Mouse (Mus musculus) monocyte, adult 2 months (primary cell): Measurements from ENCODE around the gene Paf1.
A peak's percentile ranks its signal among the peaks of the same experiment; 100 is the strongest.
"Not testable (repeated sequence)": the region's sequence is repeated elsewhere in the genome, so short reads cannot be mapped to it uniquely, and the experiment has no call there.

Experiments
- DNase-seq, 2 experiments: peaks; one replicate each; pipeline ENCODE4 v3.0.0; 2022; ENCODE audit warnings: low spot score in 2 of 2, low read depth in 1 of 2

Gene Paf1

DNA sequence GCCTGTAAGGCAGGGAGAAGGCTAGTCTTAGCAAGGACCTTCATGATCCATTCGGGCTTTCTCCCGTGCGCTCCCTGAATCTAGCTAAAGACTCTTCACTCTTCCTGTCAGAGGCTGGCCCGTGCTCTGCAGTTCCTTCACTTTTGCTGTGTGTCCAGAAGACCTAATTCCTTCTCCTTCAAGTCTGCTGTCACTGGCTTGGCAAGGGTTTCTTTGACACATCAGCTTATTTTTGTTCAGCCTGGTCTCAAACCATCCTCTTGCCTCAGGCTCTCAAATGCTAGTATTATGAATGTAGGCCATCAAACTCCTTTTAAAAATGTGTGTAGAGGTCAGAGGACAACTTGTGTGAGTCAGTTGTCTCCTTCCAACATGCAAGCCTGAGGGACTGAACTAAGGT, 9.1 kb upstream of the Paf1 start:
- DNase-seq = no peak

DNA sequence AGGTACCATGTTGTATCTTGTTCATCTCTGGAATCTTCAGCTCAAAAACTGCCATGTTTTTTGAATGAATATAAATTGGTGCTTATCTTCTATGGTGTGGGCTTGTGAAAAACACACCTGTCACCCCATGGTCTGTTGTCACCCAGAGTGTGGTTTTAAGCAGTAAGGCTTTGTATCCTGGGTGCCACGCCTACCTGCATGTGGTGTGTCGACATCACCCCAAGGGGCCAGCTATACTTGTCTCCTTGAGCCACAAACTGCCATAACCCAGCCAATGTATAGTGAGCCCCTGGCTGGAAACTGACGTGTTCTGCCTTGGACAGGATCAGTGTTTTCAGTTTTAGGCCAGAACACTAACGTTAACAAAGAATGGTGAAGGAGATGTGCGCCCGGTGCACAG, 8.6 kb upstream of the Paf1 start:
- no peak for DNase-seq

DNA sequence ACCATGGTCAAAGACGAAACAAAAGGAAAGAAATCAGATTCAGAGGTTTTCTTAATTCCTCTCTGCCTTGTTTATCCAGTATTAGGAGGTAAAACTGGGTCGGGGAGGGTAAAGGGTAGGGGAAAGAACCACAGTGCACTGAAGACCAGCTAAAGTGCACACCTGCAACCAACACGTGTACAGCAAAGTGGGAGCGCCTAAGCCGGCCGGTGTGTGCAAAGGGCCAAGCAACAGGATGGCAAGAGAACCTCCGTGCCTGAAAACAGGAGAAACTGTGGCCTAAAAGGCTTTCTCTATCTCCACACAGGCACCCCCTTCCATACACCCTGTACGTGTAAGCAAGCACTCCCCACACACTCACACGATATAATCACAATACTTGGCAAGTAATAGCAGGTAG, 7.6 kb upstream of the Paf1 start:
- DNase-seq = no peak

DNA sequence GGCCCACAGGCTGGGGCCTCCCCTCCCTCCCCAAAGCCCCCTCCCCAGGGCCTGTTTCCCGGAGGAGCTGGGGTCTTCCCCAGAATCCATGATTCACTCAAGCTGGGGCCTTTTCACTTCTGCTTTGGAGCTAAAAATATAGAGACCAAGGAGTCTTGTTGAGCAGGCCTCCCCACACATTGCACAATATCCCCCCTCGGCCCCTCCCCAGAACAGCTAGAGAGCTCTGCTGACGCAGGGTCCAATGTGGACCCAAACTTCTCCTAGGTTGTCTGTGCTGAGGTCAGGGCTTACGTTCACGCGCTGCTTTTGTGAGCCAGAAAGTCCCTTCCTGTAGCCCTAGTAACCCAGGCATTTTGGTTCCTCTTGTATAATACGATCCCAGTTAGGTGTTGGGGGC, 6.7 kb upstream of the Paf1 start:
- DNase-seq = peak; percentile 91 to 92

DNA sequence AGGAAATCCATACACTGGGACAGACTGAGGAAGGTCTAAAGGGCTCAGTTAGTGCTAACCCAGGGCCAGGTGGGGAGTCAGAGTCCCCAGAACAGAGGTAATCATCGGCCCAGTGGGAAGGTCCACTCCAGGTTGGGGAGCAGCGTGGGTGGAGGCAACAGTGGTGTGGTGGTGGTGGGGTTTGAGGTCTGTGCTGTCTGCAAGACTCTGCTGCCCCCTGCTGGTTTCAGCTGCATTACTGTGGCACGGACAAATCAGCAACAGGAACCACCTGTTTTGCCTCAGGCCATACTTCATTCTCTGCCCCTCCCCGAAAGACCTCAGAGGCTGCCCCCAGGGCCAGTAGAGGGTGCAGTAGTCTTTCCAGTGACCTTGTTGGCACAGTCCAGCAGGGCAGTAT, 6.3 kb upstream of the Paf1 start:
- DNase-seq = peak; percentile 68 to 86

DNA sequence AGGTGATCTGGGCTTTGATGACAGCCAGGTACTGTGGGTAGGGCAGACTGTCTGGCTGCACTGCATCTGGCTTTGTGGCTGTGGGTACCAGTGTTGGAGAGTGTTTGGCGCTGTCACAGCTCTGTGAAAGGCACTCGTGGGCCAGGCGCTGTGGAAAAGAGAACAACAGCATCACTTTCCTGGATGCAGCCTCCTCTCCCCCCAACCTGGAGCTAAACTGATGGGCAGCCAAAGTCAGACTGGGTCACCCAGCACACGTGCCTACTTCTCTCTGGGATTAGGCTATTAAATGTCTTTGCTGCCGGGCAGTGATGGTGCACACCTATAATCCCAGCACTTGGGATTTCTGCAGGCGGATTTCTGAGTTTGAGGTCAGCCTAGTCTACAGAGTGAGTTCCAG, 5.9 kb upstream of the Paf1 start:
- not testable (repeated sequence) for DNase-seq

DNA sequence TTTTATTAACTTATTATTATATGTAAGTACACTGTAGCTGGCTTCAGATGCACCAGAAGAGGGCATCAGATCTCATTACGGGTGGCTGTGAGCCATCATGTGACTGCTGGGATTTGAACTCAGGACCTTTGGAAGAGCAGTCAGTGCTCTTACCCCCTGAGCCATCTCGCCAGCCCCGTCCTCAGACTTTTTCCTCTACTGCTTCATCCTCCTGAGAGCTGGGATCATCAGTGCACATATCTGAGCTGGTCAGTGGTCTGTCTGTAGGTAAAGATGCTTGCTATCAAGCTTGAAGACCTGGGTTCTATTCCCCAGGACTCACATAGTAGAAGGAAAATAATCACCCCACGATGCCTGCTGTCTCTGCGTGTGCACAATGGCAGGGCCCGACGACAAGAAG, 5.4 kb upstream of the Paf1 start:
- DNase-seq = not testable (repeated sequence)

DNA sequence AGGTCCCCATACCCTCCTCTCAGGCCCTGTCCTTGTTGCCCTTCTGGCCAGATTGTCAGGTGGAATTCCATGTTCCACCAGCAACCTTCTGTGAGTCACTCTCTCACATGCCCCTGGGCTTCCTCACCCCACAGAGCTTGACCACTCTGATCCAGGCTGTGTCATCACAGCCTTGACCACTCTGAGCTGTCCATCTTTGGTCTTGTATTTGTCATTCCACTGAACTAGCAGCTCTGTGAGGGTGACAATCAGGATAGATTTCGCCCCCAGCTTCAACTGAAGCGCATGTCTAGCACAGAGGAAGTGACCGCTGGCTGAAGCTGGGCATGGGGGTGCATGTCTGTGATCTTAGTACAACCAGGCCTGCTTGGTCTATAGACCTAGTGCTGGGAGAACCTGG, 2.4 kb upstream of the Paf1 start:
- DNase-seq = no peak

DNA sequence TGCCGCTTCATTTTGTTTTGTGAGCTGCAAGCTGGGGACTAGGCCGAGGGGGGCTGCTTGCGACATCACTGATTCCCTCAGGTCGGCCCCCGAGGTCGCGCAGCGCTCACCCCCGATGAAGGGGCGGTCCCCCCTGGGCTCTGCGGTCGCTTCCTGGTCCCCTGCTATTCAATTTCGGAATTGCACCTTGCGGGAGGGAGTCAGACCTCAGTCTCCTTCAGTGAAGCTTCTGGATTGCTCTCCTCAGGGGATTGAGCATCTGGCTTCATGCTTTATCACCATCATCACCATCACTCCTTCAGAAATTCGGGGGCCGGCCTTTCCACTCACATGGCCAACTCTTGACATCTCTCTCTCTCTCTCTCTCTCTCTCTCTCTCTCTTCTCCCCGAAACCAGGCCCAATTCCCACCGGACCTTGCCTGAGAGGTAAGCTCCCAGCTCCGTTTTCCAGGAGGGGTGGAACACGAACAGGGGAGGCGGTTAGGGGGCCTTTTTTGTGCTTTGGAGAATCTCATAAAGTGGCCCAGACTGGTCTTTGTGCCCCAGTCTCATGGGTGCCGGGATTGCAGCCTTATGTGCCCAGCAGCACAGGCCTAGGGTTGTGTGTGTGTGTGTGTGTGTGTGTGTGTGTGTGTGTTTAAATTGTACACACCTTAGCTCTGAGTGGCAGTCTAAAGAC, 661 bp downstream of the Paf1 start:
- DNase-seq = no peak

DNA sequence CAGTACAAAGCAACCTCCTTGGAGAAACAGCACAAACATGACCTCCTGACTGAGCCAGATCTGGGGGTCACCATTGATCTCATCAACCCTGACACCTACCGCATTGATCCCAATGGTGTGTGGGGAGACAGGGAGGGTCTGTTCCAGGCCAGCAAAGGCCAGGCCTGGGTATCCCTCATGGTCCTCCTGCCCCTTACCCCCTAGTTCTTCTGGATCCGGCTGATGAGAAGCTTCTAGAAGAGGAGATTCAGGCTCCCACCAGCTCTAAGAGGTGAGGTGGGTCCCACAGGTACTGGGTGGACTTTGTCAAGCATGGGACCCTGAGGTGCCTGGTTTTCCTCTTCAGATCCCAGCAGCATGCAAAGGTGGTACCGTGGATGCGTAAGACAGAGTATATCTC, 2.7 kb downstream of the Paf1 start:
- DNase-seq = no peak

DNA sequence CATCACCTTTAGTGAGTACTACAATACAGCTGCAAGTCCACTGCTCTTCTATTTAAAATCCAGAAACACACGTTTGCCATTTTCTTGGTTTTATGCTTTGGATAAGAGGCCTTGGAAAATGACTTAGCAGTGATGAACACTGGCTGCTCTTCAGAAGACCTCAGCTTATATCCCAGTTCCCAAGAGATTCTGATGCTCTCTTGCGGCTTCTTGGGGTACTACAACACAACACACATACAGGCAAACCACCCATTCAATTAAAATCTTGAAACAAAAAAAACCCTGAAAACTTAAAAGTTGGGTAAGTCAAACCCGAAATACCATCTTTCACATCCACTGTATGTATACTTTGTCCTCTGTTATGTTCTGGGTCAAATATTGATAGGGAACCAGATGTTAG, 5.2 kb downstream of the Paf1 start:
- DNase-seq = no peak

DNA sequence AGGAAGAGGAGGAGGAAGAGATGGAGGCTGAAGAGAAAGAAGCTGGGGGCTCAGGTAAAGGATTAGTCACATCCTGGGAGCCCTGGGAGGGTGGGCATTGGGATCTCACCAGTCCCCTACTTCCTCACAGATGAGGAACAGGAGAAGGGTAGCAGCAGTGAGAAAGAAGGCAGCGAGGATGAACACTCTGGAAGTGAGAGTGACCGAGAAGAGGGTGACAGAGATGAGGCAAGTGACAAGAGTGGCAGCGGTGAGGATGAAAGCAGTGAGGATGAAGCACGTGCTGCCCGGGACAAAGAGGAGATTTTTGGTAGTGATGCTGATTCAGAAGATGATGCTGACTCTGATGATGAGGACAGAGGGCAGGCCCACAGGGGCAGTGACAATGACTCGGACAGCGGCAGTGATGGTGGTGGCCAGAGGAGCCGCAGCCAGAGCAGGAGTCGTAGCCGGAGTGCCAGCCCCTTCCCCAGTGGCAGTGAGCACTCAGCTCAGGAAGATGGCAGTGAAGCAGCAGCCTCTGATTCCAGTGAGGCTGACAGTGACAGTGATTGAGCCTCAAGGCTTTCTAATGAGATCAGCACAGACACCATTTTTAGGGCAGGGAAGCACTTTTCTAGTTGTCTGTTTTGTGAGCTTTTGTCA, 6.1 kb downstream of the Paf1 start:
- DNase-seq = no peak

DNA sequence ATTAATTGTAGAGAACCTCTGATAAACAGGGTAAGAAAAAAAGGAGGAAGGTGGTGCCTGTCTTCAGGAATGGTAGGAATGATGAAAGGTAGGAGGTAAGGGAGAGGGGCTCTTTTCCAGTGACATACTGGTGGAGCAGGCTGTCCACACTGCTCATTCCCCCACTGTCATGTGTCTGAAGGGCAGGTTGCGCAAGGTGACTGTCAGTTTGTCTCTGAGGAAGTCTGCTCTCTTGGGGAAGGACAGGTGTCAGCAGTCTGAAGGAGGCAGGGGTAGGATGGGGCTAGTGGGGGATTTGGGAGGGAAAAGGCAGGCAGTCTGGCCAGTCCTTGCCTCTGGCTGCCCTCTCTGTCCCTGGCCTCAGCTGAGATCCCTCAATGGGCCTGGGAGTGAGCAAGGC, 8.3 kb downstream of the Paf1 start:
- DNase-seq = no peak

DNA sequence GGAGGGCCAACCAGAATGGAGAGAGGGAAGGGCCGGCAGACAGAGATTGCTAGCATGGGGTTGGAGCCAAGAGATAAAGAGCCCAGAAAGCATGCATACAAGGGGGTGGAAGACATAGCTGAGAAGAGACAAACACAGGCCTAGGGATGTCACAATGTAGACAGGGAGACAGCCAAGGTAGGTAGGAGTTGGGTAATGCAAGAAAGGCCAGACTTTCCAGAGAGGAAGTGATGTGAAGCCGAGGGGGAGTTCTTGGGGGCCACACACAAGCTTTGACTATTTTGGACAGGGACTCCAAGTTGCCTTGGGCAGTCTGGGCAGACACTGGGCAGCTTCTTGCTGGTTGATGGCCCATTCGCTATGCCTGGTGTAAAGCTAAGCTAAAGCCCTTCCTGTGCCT, 9.2 kb downstream of the Paf1 start:
- no peak for DNase-seq

DNA sequence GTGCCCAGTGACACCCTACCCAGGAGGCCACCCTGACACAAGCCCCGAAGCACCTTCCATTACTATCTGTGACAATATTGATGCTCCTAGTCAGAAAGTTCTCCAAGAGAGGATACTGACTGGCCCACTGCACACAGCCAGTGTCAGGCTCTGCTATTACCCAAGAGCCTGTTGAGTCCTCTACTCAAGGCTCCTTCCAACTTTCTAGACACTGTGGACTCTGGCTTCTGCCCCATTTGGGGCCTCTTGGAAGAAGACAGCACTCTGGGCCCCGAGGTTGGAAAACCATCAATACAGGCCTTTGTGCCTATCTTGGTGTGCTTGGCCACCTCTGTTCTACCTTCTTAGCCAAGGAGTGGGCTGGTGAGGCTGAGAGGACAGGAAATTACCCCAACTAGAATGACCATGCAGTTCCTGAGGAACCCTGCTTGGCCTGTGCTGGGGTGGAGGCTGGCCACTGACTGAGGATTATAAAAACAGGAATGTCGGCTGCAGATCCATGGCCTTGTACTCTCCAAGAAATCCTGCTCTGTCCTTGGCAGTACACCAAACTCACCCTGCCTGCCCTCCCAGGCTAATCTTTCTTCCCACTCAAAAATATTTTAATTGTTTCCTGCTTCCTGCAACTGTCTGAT, 18.2 kb downstream of the Paf1 start:
- DNase-seq = no peak

DNA sequence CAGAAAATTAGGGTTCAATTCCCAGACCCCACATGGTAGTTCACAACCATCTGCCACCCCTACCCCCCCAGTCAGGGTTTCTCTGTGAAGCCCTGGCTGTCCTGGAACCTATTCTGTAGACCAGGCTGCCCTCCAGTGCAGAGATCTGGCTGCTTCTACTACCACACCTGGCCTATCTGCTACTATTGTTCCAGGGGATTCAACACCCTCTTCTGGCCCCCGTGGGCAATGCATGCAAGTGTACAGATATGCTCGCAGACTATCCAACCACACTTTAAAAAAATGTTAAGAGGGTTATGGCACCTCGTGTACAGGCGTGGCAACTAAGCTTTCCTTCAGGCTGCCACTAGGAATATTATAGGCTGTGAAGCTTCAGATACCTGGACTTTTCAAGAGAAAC, 20.1 kb downstream of the Paf1 start:
- no peak for DNase-seq

DNA sequence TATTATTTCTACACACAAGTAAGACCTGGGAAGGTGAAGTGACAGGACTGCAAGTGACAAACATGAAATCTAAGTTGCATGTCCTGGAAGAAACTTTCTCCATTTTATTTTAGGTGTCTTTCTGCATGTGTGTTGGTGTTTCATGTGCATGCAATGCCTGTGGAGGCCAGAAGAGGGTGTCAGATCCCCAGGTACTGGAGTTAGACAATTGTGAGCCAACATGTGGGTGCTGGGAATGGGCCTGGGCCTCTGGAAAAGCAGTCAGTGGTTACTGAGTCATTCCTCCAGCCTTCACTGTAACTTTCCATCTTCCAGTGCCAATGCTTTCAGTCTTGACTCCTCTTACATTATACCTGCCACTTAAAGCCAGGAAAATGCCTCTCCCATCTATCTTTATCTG, 24.6 kb downstream of the Paf1 start:
- no peak for DNase-seq

DNA sequence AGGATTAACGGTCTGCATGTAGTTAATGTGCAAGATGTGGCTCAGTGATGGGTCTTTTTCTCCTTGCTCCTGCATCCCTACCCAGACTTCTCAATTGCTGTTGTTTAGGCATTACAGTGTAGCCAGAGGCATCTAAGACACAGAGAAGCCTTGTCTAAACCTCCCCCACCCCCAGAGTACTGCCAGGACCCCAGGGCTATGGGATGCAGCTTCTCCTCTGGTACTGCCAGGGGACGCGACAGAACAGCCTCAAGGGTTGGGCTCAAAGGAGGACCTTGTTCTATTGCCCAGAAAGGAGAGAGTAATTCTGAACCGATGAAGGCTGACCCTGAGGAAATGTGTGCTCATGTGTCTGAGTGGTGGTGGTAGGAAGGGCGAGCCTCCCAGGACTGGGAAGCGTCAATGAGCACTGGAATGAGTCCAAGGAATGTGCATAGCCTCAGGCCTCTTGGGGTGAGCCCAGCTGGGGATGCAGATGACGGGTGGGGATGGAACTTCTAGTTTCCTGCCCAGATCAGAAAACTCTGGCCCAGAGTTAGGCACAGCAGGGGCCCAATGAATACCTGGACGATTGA, 25.4 kb downstream of the Paf1 start:
- no peak for DNase-seq

DNA sequence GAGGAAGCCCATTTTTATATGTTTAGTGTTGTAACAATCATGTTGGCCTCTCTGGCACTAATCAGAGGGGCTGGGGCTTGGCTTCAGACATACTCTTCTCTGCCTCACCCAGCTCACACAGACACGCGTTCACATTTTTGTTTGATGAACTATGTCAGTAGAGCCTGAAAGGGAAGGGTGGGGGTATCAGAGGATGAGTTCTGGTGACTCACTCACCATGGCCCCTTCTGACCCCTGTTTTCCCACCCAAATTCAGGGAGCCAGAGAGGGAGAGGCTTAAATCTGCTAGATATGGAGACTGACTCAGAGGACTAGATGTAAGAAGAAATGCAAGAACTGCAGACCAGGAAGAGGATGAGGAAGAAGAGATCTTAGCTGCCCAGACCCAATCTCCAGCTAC, 26.7 kb downstream of the Paf1 start:
- no peak for DNase-seq

DNA sequence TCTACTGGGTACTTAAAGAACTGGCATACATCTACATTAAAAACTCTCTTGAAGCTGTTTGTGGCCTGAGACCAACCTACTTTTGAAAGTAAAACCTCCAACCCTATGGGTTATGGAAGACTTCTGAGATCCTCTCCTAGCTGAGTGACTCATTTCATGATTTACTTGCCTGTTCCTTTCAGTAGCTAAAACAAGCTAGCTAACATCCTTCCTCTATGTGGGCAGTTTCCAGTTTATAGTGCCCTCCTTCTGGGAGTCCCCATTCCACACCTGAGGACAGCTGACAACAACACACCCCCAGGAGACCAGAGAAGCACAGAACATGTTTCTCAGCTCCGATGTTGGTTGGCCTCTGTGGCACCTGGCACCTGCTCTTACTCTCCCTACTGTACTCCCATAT, 30.3 kb downstream of the Paf1 start:
- DNase-seq = no peak

DNA sequence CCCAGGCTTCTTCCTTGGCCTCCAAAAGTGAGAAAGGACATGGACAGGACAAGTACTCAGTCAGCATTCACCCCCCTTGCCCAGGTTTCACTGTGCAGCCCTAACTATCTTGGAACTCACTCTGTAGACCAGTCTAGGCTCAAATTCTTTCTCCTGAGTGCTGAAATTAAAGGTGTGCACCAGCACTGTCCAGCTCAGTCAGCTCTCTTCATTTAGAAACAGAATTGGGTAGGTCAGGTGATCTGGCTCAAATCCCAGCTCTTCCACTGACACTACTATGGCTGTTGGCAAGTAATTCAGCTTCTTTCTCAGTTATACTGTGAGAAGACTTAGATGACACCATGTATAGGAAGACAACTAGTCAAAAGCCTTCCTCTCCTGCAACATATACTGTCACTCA, 35.0 kb downstream of the Paf1 start:
- no peak for DNase-seq

DNA sequence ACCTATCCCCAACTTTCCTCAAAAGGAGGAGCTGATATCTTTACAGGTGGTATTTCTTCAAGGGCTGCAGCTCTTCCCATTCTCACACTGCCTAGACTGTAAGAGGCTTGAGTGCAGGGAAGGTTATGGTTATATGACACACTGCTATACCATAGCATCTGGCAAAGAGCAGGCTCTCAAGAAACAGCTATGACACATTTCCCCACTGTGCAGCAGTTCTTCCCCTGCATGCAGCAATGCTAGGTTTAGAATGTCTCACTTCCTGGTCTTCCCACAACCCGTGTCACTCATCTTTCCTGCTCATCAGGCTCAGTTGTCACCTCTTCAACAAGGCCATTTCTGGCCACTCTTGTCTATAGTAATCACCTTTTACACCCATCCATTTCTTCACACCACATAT, 37.8 kb downstream of the Paf1 start:
- DNase-seq = no peak

DNA sequence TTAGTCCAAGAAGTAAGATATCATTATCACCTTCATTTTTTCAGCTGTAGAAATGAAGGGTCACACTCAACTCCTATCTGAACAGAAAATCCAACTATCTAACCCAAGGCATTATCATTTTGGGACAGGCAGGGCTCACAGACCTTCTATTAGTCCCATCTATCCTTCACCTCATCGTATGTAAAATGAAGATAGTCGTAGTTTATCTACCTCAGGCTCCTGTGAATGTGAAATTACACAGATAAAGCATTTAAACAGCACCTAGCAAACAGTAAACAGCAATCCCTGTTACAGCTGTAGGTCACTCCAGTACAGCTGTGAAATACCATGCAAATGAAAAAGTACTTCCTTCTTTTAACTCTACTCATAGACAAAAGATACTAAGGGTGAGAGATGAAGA, 39.5 kb downstream of the Paf1 start:
- DNase-seq = no peak
